Mouse (Mus musculus): ENCODE measurements at regions not wholly inside any gene's neighbourhood (a gene's known extent, or its start where the extent isn't known, plus 50 kb on each side); places are given as distances from the start of the nearest gene placed in this dataset.

GRCm38 (mm10) chr12:107711017-107711416, 222.6 kb downstream of the 3110018I06Rik start:
- no peak for TF ChIP-seq CTCF (IDR thresholded peaks at IDR 0.05; ENCODE audit: low read depth, low read length)
- TF ChIP-seq POLR2A (IDR thresholded peaks at IDR 0.05; ENCODE audit: extremely low read depth, insufficient read depth, low read length) = no peak
